Mouse (Mus musculus) bone marrow, adult 2 months (tissue): ENCODE data around the gene Cdk14. TPM values are rescaled to one million over a fixed set of nuclear protein-coding genes. Genes with fewer than 3 reads are reported as not detected.

Experiments used
- H3K27ac ChIP-seq: fragments of 200-500 bp; 2 replicates; pipeline ENCODE4 v1.5.1; 2012; ENCODE audit warnings: low read depth, mild to moderate bottlenecking, control low read depth, inconsistent platforms, low read length; ENCODE audit not compliant: control insufficient read depth, poor library complexity, insufficient read depth
- H3K4me1 ChIP-seq: fragments of 200-500 bp; 2 replicates; pipeline ENCODE4 v1.6.1; 2011; ENCODE audit warnings: low read length; ENCODE audit not compliant: control insufficient read depth, insufficient read depth
- H3K4me3 ChIP-seq: fragments of 200-500 bp; replicated peaks from 2 replicates; pipeline ENCODE3; 2011; ENCODE audit warnings: mild to moderate bottlenecking, low read depth, low read length, control low read depth; ENCODE audit not compliant: control insufficient read depth
- CTCF ChIP-seq: fragments of 200-500 bp; IDR thresholded peaks from 2 replicates; pipeline ENCODE4 v1.5.1; 2011; ENCODE audit warnings: low read length, control low read depth; ENCODE audit not compliant: control insufficient read depth, insufficient read depth
- POLR2A ChIP-seq: fragments of 200-500 bp; IDR thresholded peaks from 2 replicates; pipeline ENCODE4 v1.6.1; 2011; ENCODE audit warnings: low read depth, mild to moderate bottlenecking, control low read depth, low read length, borderline replicate concordance; ENCODE audit not compliant: control insufficient read depth
- WGBS: fragments of 180-500 bp; shearing (Covaris S2); methylation state at CpG from one replicate; pipeline ENCODE4 v1.1.7; 2018; 5-methylcytosine and 5-hydroxymethylcytosine counted together
- polyA plus RNA-seq: library from polyadenylated mRNA; stranded (reverse); fragments of >200 nt; gene quantifications from 2 replicates; pipeline ENCODE4 v1.2.4, GENCODE M21; 2011; ENCODE audit warnings: low replicate concordance; ENCODE audit not compliant: missing spikeins, insufficient read depth, insufficient read length

Gene Cdk14
- polyA plus RNA-seq, 1 experiment, result 1.0 TPM

DNA sequence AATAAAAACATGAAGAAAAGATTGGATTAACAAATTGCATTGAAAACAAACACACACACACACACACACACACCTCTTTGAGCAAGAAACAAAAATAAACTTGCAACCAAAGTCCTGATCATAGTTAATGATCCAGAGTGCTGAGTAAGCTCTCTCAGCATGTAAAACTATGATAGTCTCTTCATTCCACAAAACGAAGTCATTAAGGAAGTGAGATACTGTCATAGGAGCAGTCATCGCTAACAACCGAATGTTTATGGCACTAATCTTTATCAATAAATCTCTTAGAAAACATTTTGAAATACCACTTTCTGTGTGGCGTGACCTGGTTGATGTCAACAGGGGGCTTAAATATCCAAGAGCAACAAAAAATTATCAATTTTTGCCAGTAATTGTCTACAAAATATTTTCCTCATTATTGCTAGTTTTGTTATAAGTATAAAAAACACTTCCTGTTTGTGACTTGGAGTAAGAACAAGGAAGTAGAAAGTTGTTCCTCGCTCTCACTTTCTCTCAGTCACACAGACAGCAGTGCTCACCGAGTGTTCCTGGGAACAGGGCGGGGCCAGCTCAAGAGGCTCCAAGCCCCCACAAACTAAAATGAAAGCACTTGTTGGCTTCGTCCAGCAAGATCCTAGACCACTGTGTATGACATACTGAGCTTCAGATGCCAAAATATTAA lies 100.1 kb downstream of the Cdk14 start:
- Histone ChIP-seq H3K27ac (0 out of 2 replicates have a peak overlapping the region, but pooled peaks have one; percentile 12), H3K4me3 (no peak overlapping the region), H3K4me1 (no peaks in the 10 kb centered on the region)
- 34% methylated on average over 8 of the region's 8 CpGs for WGBS
- TF ChIP-seq CTCF (no peak), POLR2A (no peak)

DNA sequence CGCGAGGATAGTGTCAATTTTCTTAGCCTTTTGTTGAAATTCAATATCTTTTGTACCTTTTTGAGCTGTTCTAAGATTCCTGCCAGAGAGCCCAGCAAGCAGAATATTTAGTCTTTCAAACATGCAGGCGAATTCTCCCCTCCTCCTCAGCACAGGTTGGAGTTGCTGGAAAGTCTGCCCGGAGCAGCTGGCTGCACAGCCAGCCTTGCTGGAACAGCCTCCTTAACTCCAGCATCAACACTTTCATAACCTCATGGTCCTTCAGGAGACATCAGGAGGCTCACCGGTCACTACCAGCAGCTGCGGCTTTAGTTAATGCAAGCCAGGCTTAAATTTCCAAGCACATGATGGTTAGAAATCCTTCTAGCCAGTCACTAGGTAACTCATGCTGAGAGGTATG lies 105.8 kb downstream of the Cdk14 start:
- TF ChIP-seq POLR2A, result no peak
- no peak for TF ChIP-seq CTCF
- Histone ChIP-seq H3K4me1 (no peaks in the 10 kb centered on the region), H3K27ac (no peak overlapping the region), H3K4me3 (no peak overlapping the region)
- 89% methylated on average over 6 of the region's 6 CpGs for WGBS

DNA sequence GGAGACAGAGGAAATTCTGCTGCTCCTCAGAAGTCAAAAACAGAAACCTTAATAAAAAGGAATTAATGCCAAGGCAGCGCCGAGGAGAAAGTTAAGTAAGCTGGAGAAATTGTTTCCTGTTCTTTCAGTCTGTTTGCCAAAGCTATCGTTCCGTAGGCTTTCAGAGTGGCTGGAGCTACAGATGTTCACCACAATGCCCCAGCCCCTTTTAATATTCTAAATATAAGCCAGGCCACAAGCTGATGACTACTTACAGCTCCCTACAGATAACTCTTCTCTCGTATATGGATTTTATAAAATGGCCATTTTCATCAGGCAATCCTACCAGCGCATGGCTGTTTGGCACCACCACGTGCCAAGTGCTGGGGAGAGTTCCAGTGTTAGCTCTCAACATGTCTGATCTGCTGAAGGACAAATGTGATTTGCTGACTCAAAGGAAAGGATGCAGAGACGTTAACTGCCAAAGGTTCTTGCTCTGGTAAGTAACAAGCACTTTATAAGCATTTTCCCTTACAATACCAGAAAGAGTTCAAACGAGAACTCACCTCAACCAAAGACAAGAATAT lies 106.8 kb downstream of the Cdk14 start:
- Histone ChIP-seq H3K4me1 (no peaks in the 10 kb centered on the region), H3K4me3 (no peak overlapping the region), H3K27ac (no peak overlapping the region)
- no peak for TF ChIP-seq POLR2A
- TF ChIP-seq CTCF, result no peak
- WGBS, result 76% methylated on average over 9 of the region's 9 CpGs

DNA sequence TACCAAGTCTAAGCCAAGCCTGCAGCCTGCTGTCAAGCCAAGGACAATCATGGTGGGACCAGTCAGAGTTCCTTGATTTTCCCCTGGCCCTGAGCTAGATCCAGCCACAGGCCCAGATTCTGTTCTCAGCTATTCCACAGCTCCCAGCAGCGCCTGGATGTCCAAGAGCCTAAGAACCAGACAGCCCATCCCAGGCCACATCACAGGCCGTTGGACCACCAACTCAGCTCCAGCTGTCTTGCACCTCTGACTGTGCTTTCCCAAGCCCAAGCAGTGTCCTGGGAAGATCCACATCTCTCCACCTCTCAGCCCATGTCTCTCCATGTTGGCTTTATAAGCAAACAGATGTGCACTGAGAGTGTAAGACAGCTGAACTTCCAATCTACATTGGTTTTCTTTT lies 114.8 kb downstream of the Cdk14 start:
- 80% methylated on average over 2 of the region's 2 CpGs for WGBS

DNA sequence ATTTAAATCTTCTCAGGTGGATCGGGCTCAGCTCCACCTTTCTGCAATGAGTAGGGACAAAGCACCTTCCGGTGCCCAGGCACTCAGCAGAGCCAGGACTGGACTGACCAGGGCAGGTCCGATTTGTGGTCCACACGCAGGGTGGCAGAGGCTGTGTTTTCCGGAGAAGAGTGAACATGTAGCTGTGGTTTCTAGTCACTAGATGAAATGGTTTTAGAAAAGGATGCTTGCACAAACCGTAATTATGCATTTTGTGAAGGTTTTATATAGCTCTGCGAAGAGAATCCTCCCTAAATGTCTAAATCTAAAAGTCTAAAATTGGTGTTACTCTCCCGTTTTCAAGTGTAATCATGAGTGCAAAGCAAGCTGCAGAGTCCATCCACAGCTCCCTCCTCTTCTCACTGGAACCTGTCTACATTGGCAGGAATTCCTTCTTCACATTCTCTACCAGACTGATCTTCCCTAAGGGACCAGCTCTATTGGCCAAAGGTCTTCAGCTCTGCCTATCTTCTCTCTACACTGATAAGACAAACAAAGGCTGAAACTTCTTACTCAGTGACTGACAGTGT lies 116.9 kb downstream of the Cdk14 start:
- TF ChIP-seq CTCF (no peak), POLR2A (no peak)
- no peak overlapping the region for H3K4me3 ChIP-seq
- H3K4me1 ChIP-seq, result no peaks in the 10 kb centered on the region
- no peak overlapping the region for H3K27ac ChIP-seq
- WGBS, result 85% methylated on average over 8 of the region's 8 CpGs

More for the DNA sequence above, 114.8 kb downstream of the Cdk14 start:
- Histone ChIP-seq H3K27ac (no peak overlapping the region), H3K4me3 (no peak overlapping the region), H3K4me1 (no peaks in the 10 kb centered on the region)
- TF ChIP-seq POLR2A, result no peak
- TF ChIP-seq CTCF, result no peak

DNA sequence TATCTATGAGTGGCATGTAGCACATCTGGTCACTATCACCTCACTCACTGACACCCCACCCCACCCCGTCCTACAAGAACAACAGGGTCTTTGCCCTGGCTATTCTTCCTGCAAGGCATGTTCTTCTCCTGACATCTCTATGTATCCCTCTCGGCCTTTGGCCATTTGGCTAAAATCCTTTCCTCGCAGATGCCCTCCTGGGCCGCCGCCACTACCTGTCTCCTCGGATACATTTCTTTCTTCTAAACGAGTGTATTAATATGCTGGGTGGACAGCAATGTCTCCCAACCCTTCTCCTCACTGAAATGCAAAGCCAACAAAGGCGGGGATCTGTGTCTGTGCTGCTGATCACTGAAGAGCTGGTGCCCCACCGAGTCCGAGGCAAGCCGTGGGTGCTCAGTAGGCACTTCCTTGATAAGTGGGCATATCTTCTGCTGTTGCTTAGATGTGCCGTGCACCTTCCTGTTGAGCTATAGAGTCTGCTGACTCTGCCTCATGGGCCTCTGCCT lies 118.5 kb downstream of the Cdk14 start:
- Histone ChIP-seq H3K4me1 (no peaks in the 10 kb centered on the region), H3K27ac (no peak overlapping the region), H3K4me3 (no peak overlapping the region)
- 80% methylated on average over 12 of the region's 12 CpGs for WGBS
- TF ChIP-seq POLR2A (no peak), CTCF (no peak)

DNA sequence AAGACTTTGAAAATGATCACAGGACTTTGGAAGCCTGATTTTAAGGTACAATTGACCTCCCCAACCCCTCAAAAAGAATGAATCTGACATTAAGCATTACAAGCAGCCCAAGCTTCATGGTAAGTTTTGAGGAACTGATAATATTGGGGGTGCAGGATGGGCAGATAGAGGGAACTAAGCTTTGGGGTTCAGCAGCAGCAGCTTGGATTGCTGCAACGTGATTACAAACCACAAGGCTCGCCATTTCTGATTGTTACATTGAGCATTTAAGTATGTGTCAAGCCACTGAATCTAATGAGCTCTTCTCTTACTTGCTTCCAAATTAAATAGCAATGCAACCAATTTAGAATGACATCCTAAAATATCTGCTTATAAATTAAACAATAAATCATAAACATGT lies 119.1 kb downstream of the Cdk14 start:
- TF ChIP-seq CTCF (no peak), POLR2A (no peak)
- no peak overlapping the region for H3K27ac ChIP-seq
- H3K4me1 ChIP-seq, result no peaks in the 10 kb centered on the region
- no peak overlapping the region for H3K4me3 ChIP-seq
- 21% methylated on average over 2 of the region's 2 CpGs for WGBS

DNA sequence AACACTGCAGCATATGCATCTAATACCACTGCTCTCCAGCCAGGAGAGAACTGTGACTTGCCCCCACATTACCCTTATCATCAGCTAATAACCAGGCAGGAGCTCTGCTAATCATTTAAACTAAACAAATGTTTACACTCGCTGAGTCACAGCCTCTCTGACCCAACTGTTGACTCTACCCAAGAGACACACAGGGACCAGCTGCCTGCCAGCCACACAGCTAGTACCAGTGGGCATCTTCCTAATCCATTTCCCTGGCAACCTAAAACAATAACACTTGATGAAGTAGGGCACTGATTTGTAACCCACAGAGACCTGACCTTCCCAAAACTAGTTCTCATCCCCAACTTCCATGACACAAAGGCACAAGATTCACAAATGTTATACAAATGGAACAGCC lies 119.8 kb downstream of the Cdk14 start:
- H3K4me1 ChIP-seq, result no peaks in the 10 kb centered on the region
- no peak overlapping the region for H3K4me3 ChIP-seq
- no peak overlapping the region for H3K27ac ChIP-seq
- WGBS, result 80% methylated on average over 1 of the region's 1 CpGs
- TF ChIP-seq POLR2A (no peak), CTCF (no peak)

DNA sequence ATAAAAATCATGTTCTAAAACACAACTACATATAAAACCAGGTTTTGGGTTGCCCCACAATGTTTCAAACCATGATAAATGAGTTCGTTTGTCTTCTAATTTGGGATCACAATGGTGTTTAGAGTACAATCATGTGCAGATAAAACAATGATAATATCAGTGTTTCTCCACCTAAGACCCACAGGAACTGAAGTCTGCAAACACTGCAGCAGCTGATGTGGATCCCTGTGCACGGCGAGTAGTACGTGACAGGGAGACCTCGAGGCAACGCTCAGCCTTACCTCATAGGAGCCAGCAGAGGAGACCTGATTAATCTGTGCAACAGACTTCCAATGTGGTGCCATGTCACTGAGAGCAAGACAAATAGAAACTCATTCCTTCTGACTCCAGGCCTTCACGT lies 122.9 kb downstream of the Cdk14 start:
- TF ChIP-seq POLR2A, result no peak
- TF ChIP-seq CTCF, result no peak
- WGBS, result 81% methylated on average over 7 of the region's 7 CpGs
- no peak overlapping the region for H3K4me3 ChIP-seq
- H3K4me1 ChIP-seq, result no peaks in the 10 kb centered on the region
- no peak overlapping the region for H3K27ac ChIP-seq
